Mouse (Mus musculus) CH12.LX (cell line): ENCODE measurements at regions not wholly inside any gene's neighbourhood (a gene's known extent, or its start where the extent isn't known, plus 50 kb on each side); places are given as distances from the start of the nearest gene placed in this dataset.

Experiments used
- DNase-seq: peaks from one replicate; pipeline ENCODE4 v3.0.0-alpha.2; 2013; ENCODE audit errors: extremely low read depth
- H3K27ac ChIP-seq: 2 replicates; pipeline ENCODE4 v1.5.1; 2012; ENCODE audit warnings: low read depth, mild to moderate bottlenecking, control low read depth, moderate library complexity; ENCODE audit not compliant: insufficient read depth
- H3K27me3 ChIP-seq: replicated peaks from 2 replicates; pipeline ENCODE3; 2012; ENCODE audit warnings: inconsistent platforms
- H3K36me3 ChIP-seq, 2 experiments: replicated peaks in 1 of 2; 2 replicates each; pipeline versions ENCODE3 to v1.6.1; 2012; ENCODE audit warnings: inconsistent platforms in 1 of 2, low read length in 1 of 2, mild to moderate bottlenecking in 1 of 2, mixed read lengths in 1 of 2, moderate library complexity in 1 of 2; ENCODE audit not compliant: control insufficient read depth in 1 of 2, insufficient read depth in 1 of 2
- H3K4me1 ChIP-seq, 2 experiments: 2 replicates each; pipeline ENCODE4 v1.6.1; 2012; ENCODE audit warnings: inconsistent platforms in 1 of 2, moderate library complexity in 1 of 2; ENCODE audit not compliant: insufficient read depth in 2 of 2, control insufficient read depth in 1 of 2
- H3K4me2 ChIP-seq: 2 replicates; pipeline ENCODE4 v1.6.1; 2012; ENCODE audit warnings: low read depth, mild to moderate bottlenecking, control low read depth; ENCODE audit not compliant: poor library complexity, insufficient read depth, severe bottlenecking
- H3K4me3 ChIP-seq, 3 experiments: fragments of 150-350 bp in 1 of 3; sonication (generic) in 1 of 3; replicated peaks in 1 of 3; 2 replicates each; pipeline versions ENCODE3 to v1.5.1; 2011 to 2012; ENCODE audit warnings: low read depth in 2 of 3, low read length in 2 of 3, mild to moderate bottlenecking in 2 of 3, moderate library complexity in 2 of 3, control low read depth in 1 of 3, improper control_type of control experiment in 1 of 3, inconsistent platforms in 1 of 3, mixed read lengths in 1 of 3; ENCODE audit not compliant: poor library complexity in 1 of 3
- H3K79me2 ChIP-seq: replicated peaks from 2 replicates; pipeline ENCODE4 v1.6.1; 2012; ENCODE audit warnings: mild to moderate bottlenecking, moderate library complexity; ENCODE audit not compliant: control insufficient read depth, poor library complexity, insufficient read depth, severe bottlenecking; ENCODE audit errors: extremely low read depth
- H3K9ac ChIP-seq: 2 replicates; pipeline ENCODE4 v1.6.1; 2012; ENCODE audit warnings: low read depth, mild to moderate bottlenecking, control low read depth, moderate library complexity; ENCODE audit not compliant: insufficient read depth
- H3K9me3 ChIP-seq: replicated peaks from 2 replicates; pipeline ENCODE3; 2012; ENCODE audit warnings: low read length, inconsistent platforms, mixed read lengths
- CHD1 ChIP-seq: IDR thresholded peaks from 2 replicates; pipeline ENCODE4 v1.6.1; 2012; ENCODE audit warnings: low read depth, low read length, improper control_type of control experiment, inconsistent platforms
- CTCF ChIP-seq, 2 experiments: IDR thresholded peaks in 1 of 2; conservative IDR thresholded peaks in 1 of 2; 2 replicates each; pipeline ENCODE4 v1.5.1; 2011 to 2012; ENCODE audit warnings: low read depth in 2 of 2, low read length in 2 of 2, improper control_type of control experiment in 1 of 2, inconsistent platforms in 1 of 2, mild to moderate bottlenecking in 1 of 2, moderate library complexity in 1 of 2
- ELF1 ChIP-seq: IDR thresholded peaks from 2 replicates; pipeline ENCODE4 v1.6.1; 2014; ENCODE audit warnings: low read depth, mild to moderate bottlenecking, inconsistent platforms, low read length, improper control_type of control experiment
- EP300 ChIP-seq: IDR thresholded peaks from 2 replicates; pipeline ENCODE4 v1.6.1; 2011; ENCODE audit warnings: low read length, improper control_type of control experiment
- GABPA ChIP-seq: IDR thresholded peaks from 2 replicates; pipeline ENCODE4 v1.6.1; 2012; ENCODE audit warnings: low read depth, low read length, improper control_type of control experiment, inconsistent platforms; ENCODE audit not compliant: insufficient replicate concordance
- IRF4 ChIP-seq: IDR thresholded peaks from 2 replicates; pipeline ENCODE4 v1.6.1; 2014; ENCODE audit warnings: low read depth, mild to moderate bottlenecking, inconsistent platforms, low read length, improper control_type of control experiment
- JUN ChIP-seq: IDR thresholded peaks from 2 replicates; pipeline ENCODE4 v1.6.1; 2011; ENCODE audit warnings: low read depth, mild to moderate bottlenecking, low read length, improper control_type of control experiment, moderate library complexity; ENCODE audit not compliant: insufficient read depth
- JUND ChIP-seq: conservative IDR thresholded peaks from 2 replicates; pipeline ENCODE4 v1.6.1; 2011; ENCODE audit warnings: low read depth, low read length, improper control_type of control experiment
- KAT2A ChIP-seq: IDR thresholded peaks from 2 replicates; pipeline ENCODE4 v1.6.1; 2012; ENCODE audit warnings: low read length, improper control_type of control experiment, inconsistent platforms; ENCODE audit not compliant: insufficient replicate concordance
- MAFK ChIP-seq: IDR thresholded peaks from 2 replicates; pipeline ENCODE4 v1.6.1; 2011; ENCODE audit warnings: low read length, improper control_type of control experiment; ENCODE audit not compliant: insufficient replicate concordance
- MAX ChIP-seq: IDR thresholded peaks from 2 replicates; pipeline ENCODE4 v1.6.1; 2011; ENCODE audit warnings: low read length, improper control_type of control experiment
- MEF2A ChIP-seq: IDR thresholded peaks from 2 replicates; pipeline ENCODE4 v1.6.1; 2014; ENCODE audit warnings: low read depth, mild to moderate bottlenecking, inconsistent platforms, low read length, improper control_type of control experiment, borderline replicate concordance
- NELFE ChIP-seq: IDR thresholded peaks from 2 replicates; pipeline ENCODE4 v1.6.1; 2011; ENCODE audit warnings: low read depth, low read length, improper control_type of control experiment
- POLR2A ChIP-seq: IDR thresholded peaks from 2 replicates; pipeline ENCODE4 v1.6.1; 2011; ENCODE audit warnings: low read depth, mild to moderate bottlenecking, improper control_type of control experiment, low read length
- POLR2AphosphoS2 ChIP-seq: IDR thresholded peaks from 2 replicates; pipeline ENCODE4 v1.6.1; 2011; ENCODE audit warnings: low read depth, low read length, improper control_type of control experiment
- RAD21 ChIP-seq: IDR thresholded peaks from 2 replicates; pipeline ENCODE4 v1.6.1; 2011; ENCODE audit warnings: low read depth, mild to moderate bottlenecking, low read length, improper control_type of control experiment, moderate library complexity
- SIN3A ChIP-seq: IDR thresholded peaks from 2 replicates; pipeline ENCODE4 v1.6.1; 2012; ENCODE audit warnings: low read length, improper control_type of control experiment, inconsistent platforms
- SMC3 ChIP-seq: IDR thresholded peaks from 2 replicates; pipeline ENCODE4 v1.6.1; 2011; ENCODE audit warnings: low read depth, low read length, improper control_type of control experiment
- TBP ChIP-seq: conservative IDR thresholded peaks from 2 replicates; pipeline ENCODE4 v1.6.1; 2011; ENCODE audit warnings: low read depth, low read length, improper control_type of control experiment
- TCF12 ChIP-seq: IDR thresholded peaks from 2 replicates; pipeline ENCODE4 v1.6.1; 2014; ENCODE audit warnings: low read depth, mild to moderate bottlenecking, inconsistent platforms, low read length, improper control_type of control experiment
- UBTF ChIP-seq: IDR thresholded peaks from 2 replicates; pipeline ENCODE4 v1.6.1; 2012; ENCODE audit warnings: low read depth, mild to moderate bottlenecking, inconsistent platforms, low read length, improper control_type of control experiment, moderate library complexity
- USF2 ChIP-seq: conservative IDR thresholded peaks from 2 replicates; pipeline ENCODE4 v1.6.1; 2011; ENCODE audit warnings: low read depth, low read length, improper control_type of control experiment
- ZMIZ1 ChIP-seq: IDR thresholded peaks from 2 replicates; pipeline ENCODE4 v1.6.1; 2012; ENCODE audit warnings: low read depth, mild to moderate bottlenecking, inconsistent platforms, low read length, improper control_type of control experiment
- ZNF384 ChIP-seq: IDR thresholded peaks from 2 replicates; pipeline ENCODE4 v1.6.1; 2012; ENCODE audit warnings: low read depth, low read length, improper control_type of control experiment, inconsistent platforms
- dilution Hi-C: fragments of 300-500 bp; cut with MboI; formaldehyde crosslinking; loops from 2 replicates; pipeline ENCODE4 v1.14.3; 2020; ENCODE audit warnings: low sequenced_read_pairs; ENCODE audit not compliant: extremely low pct_unique_long_range_greater_than_20kb, extremely low pct_ligation_motif_present
- in situ Hi-C: fragments of 300-500 bp; cut with MboI; formaldehyde crosslinking; loops from 3 replicates; pipeline ENCODE4 v1.14.3; 2019; ENCODE audit warnings: low sequenced_read_pairs, low pct_ligation_motif_present, low pct_unique_long_range_greater_than_20kb, mixed read lengths

DNA sequence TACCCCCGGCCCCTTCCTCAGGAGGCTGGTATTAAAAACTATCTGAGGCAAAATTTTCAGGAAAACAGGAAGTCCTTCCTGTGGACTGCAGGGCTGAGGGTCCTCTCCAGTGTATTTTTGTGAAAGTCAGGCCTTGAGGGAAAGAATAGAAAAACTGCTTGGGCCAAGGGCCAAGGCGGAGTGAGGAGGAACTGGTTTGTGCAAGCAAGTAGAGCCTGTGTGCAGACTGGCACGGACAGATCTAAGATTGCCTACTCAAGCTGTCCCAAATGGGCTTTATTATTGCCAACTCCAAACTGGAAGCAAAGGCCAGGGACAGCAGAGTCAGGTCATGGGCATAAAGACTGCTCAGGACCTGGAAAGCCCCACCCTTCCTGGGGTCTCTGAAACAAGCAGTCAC lies 62.9 kb downstream of the Foxf2 start:
- no peaks in the 10 kb centered on the region for H3K9me3 ChIP-seq
- H3K79me2 ChIP-seq: no peaks in the 10 kb centered on the region
- no peak overlapping the region for H3K4me3 ChIP-seq
- H3K9ac ChIP-seq: no peak overlapping the region
- H3K4me1 ChIP-seq: peaks cover 0 to 2% of the 10 kb centered on the region in 2 experiments; a peak in 2 of 4 replicates
- no peak overlapping the region for H3K27ac ChIP-seq
- dilution Hi-C loops: no loop called here
- TF ChIP-seq CHD1 (no peak), RAD21 (no peak), GABPA (no peak), UBTF (no peak), MAX (no peak), TCF12 (no peak), MAFK (no peak), NELFE (no peak), CTCF (conservative IDR thresholded peaks at IDR 0.05 in 1 of 2, IDR thresholded peaks at IDR 0.05 in 1 of 2; ENCODE audit: low read depth in 2 of 2, low read length in 2 of 2) (no peak), MEF2A (no peak), SMC3 (no peak), TBP (no peak), ZNF384 (no peak), POLR2AphosphoS2 (no peak)
- TF ChIP-seq, all 38 proteins: peak for 0
- no peak for DNase-seq
- no peak overlapping the region for H3K4me2 ChIP-seq
- H3K27me3 ChIP-seq: no peaks in the 10 kb centered on the region
- H3K36me3 ChIP-seq: no peaks in the 10 kb centered on the region
- in situ Hi-C loops: no loop called here

DNA sequence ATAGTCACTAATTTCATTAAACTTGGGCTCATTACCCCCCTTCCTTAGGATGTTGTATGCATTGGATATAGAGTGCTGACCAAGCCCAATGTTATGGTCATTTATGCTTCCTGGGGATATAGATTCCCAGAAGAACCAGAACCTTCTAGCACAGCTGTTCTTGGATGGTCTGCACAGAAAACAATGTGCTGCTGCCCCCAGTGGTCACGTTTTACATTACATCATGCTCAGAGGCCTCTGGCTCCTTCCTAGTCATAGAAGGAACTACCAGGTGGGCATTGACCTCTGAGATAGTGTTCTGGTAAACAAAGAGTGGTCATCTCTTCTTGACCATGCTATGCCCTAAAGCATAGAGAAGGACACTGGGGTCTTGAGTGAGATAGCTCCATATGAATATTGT lies 63.7 kb downstream of the Foxf2 start:
- no peaks in the 10 kb centered on the region for H3K27me3 ChIP-seq
- dilution Hi-C loops: no loop called here
- H3K4me1 ChIP-seq: no peaks in the 10 kb centered on the region
- H3K4me2 ChIP-seq: no peak overlapping the region
- H3K36me3 ChIP-seq: no peaks in the 10 kb centered on the region
- no peaks in the 10 kb centered on the region for H3K9me3 ChIP-seq
- in situ Hi-C loops: no loop called here
- peak; percentile 44 for DNase-seq
- no peak overlapping the region for H3K27ac ChIP-seq
- no peaks in the 10 kb centered on the region for H3K79me2 ChIP-seq
- no peak overlapping the region for H3K4me3 ChIP-seq
- TF ChIP-seq SIN3A (no peak), KAT2A (no peak), CHD1 (no peak), JUND (no peak), POLR2AphosphoS2 (no peak), ELF1 (no peak), RAD21 (peak; percentile 67), EP300 (no peak), CTCF (conservative IDR thresholded peaks at IDR 0.05 in 1 of 2, IDR thresholded peaks at IDR 0.05 in 1 of 2; ENCODE audit: low read depth in 2 of 2, low read length in 2 of 2) (peak; percentile 67 to 75), TBP (no peak), ZMIZ1 (no peak), SMC3 (peak; percentile 43), IRF4 (no peak), JUN (no peak), POLR2A (no peak), USF2 (no peak)
- H3K9ac ChIP-seq: no peak overlapping the region
